Mouse (Mus musculus) heart, adult 2 months (tissue): ENCODE results near the gene Slc1a4. TPM values are rescaled to one million over a fixed set of nuclear protein-coding genes. Genes with fewer than 3 reads are reported as not detected.

Experiments
- DNase-seq, 2 experiments: peaks; one replicate each; pipeline ENCODE4 v3.0.0; 2021
- H3K27ac ChIP-seq: fragments of 200-600 bp; 2 replicates; pipeline ENCODE4 v1.8.1; 2022
- H3K27me3 ChIP-seq: fragments of 200-500 bp; 2 replicates; pipeline ENCODE4 v1.6.1; 2012; ENCODE audit warnings: mild to moderate bottlenecking, low read length, inconsistent platforms, mixed read lengths; ENCODE audit not compliant: control insufficient read depth, insufficient read depth
- H3K36me3 ChIP-seq: fragments of 200-500 bp; 2 replicates; pipeline ENCODE4 v1.6.1; 2012; ENCODE audit warnings: low read length, inconsistent platforms; ENCODE audit not compliant: control insufficient read depth, insufficient read depth
- H3K4me1 ChIP-seq: fragments of 200-500 bp; 2 replicates; pipeline ENCODE4 v1.6.1; 2011; ENCODE audit warnings: low read length; ENCODE audit not compliant: control insufficient read depth, insufficient read depth
- H3K4me3 ChIP-seq: fragments of 200-600 bp; 2 replicates; pipeline ENCODE4 v1.8.1; 2022
- H3K79me2 ChIP-seq: fragments of 200-500 bp; replicated peaks from 2 replicates; pipeline ENCODE4 v1.6.1; 2012; ENCODE audit warnings: mild to moderate bottlenecking, inconsistent platforms, low read length, moderate library complexity, mixed read lengths; ENCODE audit not compliant: control insufficient read depth, insufficient read depth
- H3K9ac ChIP-seq: fragments of 200-500 bp; 2 replicates; pipeline ENCODE4 v1.6.1; 2012; ENCODE audit warnings: low read depth, mild to moderate bottlenecking, control low read depth, inconsistent platforms, low read length, mixed read lengths
- CTCF ChIP-seq: fragments of 200-600 bp; IDR thresholded peaks from 2 replicates; pipeline ENCODE4 v1.8.1; 2022; ENCODE audit warnings: antibody characterized with exemption, mild to moderate bottlenecking, moderate library complexity
- EP300 ChIP-seq: fragments of 200-500 bp; IDR thresholded peaks from 2 replicates; pipeline ENCODE4 v1.6.1; 2011; ENCODE audit warnings: low read depth, low read length, control low read depth; ENCODE audit not compliant: insufficient read depth
- POLR2A ChIP-seq: fragments of 200-500 bp; IDR thresholded peaks from 2 replicates; pipeline ENCODE4 v1.6.1; 2011; ENCODE audit warnings: mild to moderate bottlenecking, low read depth, low read length, control low read depth; ENCODE audit not compliant: insufficient read depth
- WGBS: fragments of 180-500 bp; shearing (Covaris S2); methylation state at CpG from one replicate; pipeline ENCODE4 v1.1.7; 2018; 5-methylcytosine and 5-hydroxymethylcytosine counted together
- intact Hi-C: fragments of 180-260 bp; cut with DNase I; formaldehyde crosslinking; loops from one replicate; pipeline ENCODE4 v1.15.1; 2025
- polyA plus RNA-seq: library from polyadenylated mRNA; depleted of rRNA; stranded (reverse); fragments of >200 nt; gene quantifications from 2 replicates; pipeline ENCODE4 v1.2.3, GENCODE M21; 2012
- total RNA-seq, 2 experiments: library from RNA; stranded (reverse); gene quantifications; 2 replicates each; pipeline ENCODE4 v1.2.3; 2021

Gene Slc1a4
- total and polyA plus RNA-seq, 3 experiments: 1.3 to 1.4 (median 1.4) TPM

- no peak for TF ChIP-seq EP300
- no peak overlapping the region for H3K4me3 ChIP-seq
- H3K36me3 ChIP-seq: no peaks in the 10 kb centered on the region
- H3K9ac ChIP-seq: no peak overlapping the region
- 85% methylated on average over 6 of the region's 6 CpGs for WGBS
- H3K79me2 ChIP-seq: no peaks in the 10 kb centered on the region
- intact Hi-C loops: no loop called here
- no peak for DNase-seq
- no peaks in the 10 kb centered on the region for H3K4me1 ChIP-seq
- H3K27me3 ChIP-seq: no peaks in the 10 kb centered on the region
- H3K27ac ChIP-seq: no peak overlapping the region
These were observed 3.7 kb downstream of the Slc1a4 start for GRCm38 (mm10) chr11:20328771-20329170.

DNA sequence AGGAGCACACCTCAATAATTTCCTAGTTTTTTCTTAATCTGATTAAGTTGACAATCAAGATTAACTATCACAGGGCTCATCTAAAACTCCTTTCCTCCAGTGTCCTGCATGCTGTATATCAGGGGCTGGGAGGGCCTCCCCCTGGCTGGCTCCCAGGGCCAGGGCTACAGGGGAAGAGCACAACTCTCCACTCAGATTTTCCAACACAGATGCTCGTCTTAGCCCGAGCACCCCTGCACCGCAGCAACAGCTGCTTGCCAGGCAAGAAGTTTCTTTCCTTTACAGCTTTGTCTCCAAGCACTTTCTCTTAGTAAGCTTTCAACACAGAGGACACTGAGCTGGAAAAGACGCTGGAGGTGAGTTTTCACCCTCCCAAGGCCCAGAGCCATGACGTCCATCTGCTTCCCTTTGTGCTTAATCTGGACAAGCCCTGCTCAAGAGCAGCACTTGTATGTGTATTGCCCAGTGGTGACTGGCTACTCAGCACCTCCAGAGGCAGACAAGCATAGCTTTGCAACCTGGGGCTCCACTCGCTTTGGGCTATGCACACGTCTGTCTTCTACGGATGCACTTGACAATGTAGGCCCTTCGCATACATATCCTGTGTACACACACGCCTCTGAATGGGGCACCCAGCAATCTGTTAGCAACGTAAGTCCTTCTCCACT lies 6.1 kb downstream of the Slc1a4 start:
- intact Hi-C loops: no loop called here
- Histone ChIP-seq H3K9ac (no peak overlapping the region), H3K4me1 (no peaks in the 10 kb centered on the region), H3K27me3 (no peaks in the 10 kb centered on the region), H3K4me3 (no peak overlapping the region), H3K27ac (no peak overlapping the region), H3K79me2 (no peaks in the 10 kb centered on the region), H3K36me3 (no peaks in the 10 kb centered on the region)
- DNase-seq: no peak
- WGBS: 64% methylated on average over 11 of the region's 11 CpGs
- no peak for TF ChIP-seq CTCF
- no peak for TF ChIP-seq POLR2A
- TF ChIP-seq EP300: no peak

GRCm38 (mm10) chr11:20325073-20325694 lies 7.3 kb downstream of the Slc1a4 start:
- no peaks in the 10 kb centered on the region for H3K79me2 ChIP-seq
- DNase-seq: no peak
- no peak overlapping the region for H3K9ac ChIP-seq
- H3K4me3 ChIP-seq: no peak overlapping the region
- H3K4me1 ChIP-seq: no peaks in the 10 kb centered on the region
- H3K27me3 ChIP-seq: no peaks in the 10 kb centered on the region
- no peak for TF ChIP-seq POLR2A
- no peak for TF ChIP-seq EP300
- no peak for TF ChIP-seq CTCF
- no peak overlapping the region for H3K27ac ChIP-seq
- intact Hi-C loops: no loop called here
- WGBS: 73% methylated on average over 9 of the region's 9 CpGs
- no peaks in the 10 kb centered on the region for H3K36me3 ChIP-seq

DNA sequence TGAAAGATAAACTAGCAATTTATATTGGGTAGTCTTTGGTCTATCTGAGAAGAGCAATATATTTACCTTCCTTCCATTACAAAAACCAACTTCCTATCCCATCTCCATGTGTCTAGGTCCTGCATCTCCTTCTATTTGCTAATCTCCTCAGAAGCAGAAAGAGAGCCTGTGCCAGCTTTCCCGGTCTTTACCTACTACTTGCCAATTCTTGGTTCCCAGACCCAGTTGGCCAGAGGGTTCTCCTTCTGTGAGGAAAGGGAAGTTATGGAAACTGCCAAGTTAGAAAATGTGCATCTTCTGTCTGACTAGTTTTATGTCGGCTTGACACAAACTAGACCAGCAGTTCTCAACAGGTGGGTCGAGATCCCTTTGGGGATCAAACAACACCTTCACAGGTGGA lies 8.5 kb downstream of the Slc1a4 start:
- H3K79me2 ChIP-seq: no peaks in the 10 kb centered on the region
- H3K27me3 ChIP-seq: no peaks in the 10 kb centered on the region
- H3K27ac ChIP-seq: no peak overlapping the region
- 86% methylated on average over 3 of the region's 3 CpGs for WGBS
- H3K4me3 ChIP-seq: no peak overlapping the region
- no peaks in the 10 kb centered on the region for H3K36me3 ChIP-seq
- no peaks in the 10 kb centered on the region for H3K4me1 ChIP-seq
- TF ChIP-seq CTCF: no peak
- no peak overlapping the region for H3K9ac ChIP-seq
- DNase-seq: no peak
- intact Hi-C loops: no loop called here

DNA sequence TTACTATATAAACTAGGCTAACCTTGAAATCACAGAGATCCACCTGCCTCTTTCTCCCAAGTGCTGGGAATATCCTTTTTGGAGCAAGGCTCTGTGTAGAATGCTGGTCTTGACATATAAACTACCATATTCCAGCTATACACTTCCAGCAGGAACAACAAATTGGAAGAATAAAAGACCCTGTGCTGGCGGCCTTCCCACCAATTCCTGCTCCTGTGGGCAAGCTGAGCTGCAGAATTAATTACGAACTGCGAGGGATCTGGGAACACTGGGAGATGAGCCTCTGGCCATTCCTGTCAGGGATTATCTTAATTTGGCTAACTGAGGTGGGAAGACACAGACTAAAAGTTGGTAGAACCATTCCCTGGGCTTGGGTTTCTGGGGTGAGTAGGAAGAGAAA lies 10.1 kb downstream of the Slc1a4 start:
- intact Hi-C loops: no loop called here
- H3K36me3 ChIP-seq: no peaks in the 10 kb centered on the region
- WGBS: 85% methylated on average over 3 of the region's 3 CpGs

DNA sequence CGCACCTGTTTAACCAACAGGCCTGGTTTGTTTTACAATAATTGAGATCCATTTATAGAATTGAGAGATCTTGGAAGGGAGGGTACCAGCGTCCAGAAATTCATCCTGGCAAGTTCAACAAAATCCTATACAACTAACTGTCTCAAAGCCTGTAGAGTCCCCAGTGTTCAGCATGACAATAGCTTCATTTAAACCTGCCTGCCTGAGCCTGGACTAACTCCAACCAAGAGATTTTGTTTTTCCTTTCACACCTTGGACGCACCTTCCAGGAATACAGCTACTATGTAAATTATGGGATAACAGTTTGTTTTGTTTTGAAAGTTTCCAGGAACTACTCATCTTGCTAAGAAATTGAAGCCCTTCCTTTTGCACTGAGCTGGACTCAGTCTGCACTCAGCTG lies 11.9 kb downstream of the Slc1a4 start:
- no peak overlapping the region for H3K9ac ChIP-seq
- TF ChIP-seq EP300 (no peak), CTCF (no peak), POLR2A (no peak)
- intact Hi-C loops: no loop called here
- DNase-seq: no peak
- no peaks in the 10 kb centered on the region for H3K79me2 ChIP-seq
- H3K4me3 ChIP-seq: no peak overlapping the region
- no peaks in the 10 kb centered on the region for H3K36me3 ChIP-seq
- H3K27ac ChIP-seq: no peak overlapping the region
- 78% methylated on average over 3 of the region's 3 CpGs for WGBS
- H3K4me1 ChIP-seq: no peaks in the 10 kb centered on the region
- no peaks in the 10 kb centered on the region for H3K27me3 ChIP-seq

More for the DNA sequence above, 10.1 kb downstream of the Slc1a4 start:
- DNase-seq: no peak
- Histone ChIP-seq H3K4me1 (no peaks in the 10 kb centered on the region), H3K4me3 (no peak overlapping the region), H3K27me3 (no peaks in the 10 kb centered on the region), H3K9ac (no peak overlapping the region), H3K27ac (no peak overlapping the region), H3K79me2 (no peaks in the 10 kb centered on the region)
- no peak for TF ChIP-seq POLR2A
- TF ChIP-seq CTCF: no peak
- TF ChIP-seq EP300: no peak
